Mouse (Mus musculus) kidney, embryonic 14.5 days (tissue): ENCODE results near the gene Shisa8. TPM values are rescaled to one million over a fixed set of nuclear protein-coding genes. Genes with fewer than 3 reads are reported as not detected.

Experiments
- ATAC-seq: fragments of 200-750 bp; cut with Nextera tagmentation; 2 replicates; pipeline ENCODE4 v1.8.0; 2017; ENCODE audit warnings: moderate number of reproducible peaks, mild to moderate bottlenecking, moderate TSS enrichment, moderate library complexity; ENCODE audit not compliant: low FRiP score, low TSS enrichment
- H3K27ac ChIP-seq: fragments of 300-500 bp; sonication (generic); 2 replicates; pipeline ENCODE4 v1.5.1; 2014; ENCODE audit warnings: low read depth, mild to moderate bottlenecking, low read length, moderate library complexity, mixed read lengths
- H3K27me3 ChIP-seq: fragments of 300-500 bp; sonication (generic); 2 replicates; pipeline ENCODE4 v1.6.1; 2014; ENCODE audit warnings: mild to moderate bottlenecking, low read length; ENCODE audit not compliant: control insufficient read depth, insufficient read depth
- H3K36me3 ChIP-seq: fragments of 300-500 bp; sonication (generic); 2 replicates; pipeline ENCODE4 v1.6.1; 2014; ENCODE audit warnings: low read length, mixed read lengths; ENCODE audit not compliant: control insufficient read depth, insufficient read depth
- H3K4me1 ChIP-seq: fragments of 300-500 bp; sonication (generic); 2 replicates; pipeline ENCODE4 v1.6.1; 2014; ENCODE audit warnings: low read length, mixed read lengths; ENCODE audit not compliant: control insufficient read depth, insufficient read depth
- H3K4me2 ChIP-seq: fragments of 300-500 bp; sonication (generic); replicated peaks from 2 replicates; pipeline ENCODE4 v1.6.1; 2014; ENCODE audit warnings: low read depth, mild to moderate bottlenecking, low read length
- H3K4me3 ChIP-seq: fragments of 300-500 bp; sonication (generic); 2 replicates; pipeline ENCODE4 v1.5.1; 2014; ENCODE audit warnings: mild to moderate bottlenecking, low read length
- H3K9ac ChIP-seq: fragments of 300-500 bp; sonication (generic); 2 replicates; pipeline ENCODE4 v1.6.1; 2014; ENCODE audit warnings: low read depth, mild to moderate bottlenecking, low read length, moderate library complexity
- H3K9me3 ChIP-seq: fragments of 300-500 bp; sonication (generic); 2 replicates; pipeline ENCODE4 v1.6.1; 2016; ENCODE audit warnings: low read length; ENCODE audit not compliant: control insufficient read depth
- WGBS: fragments of 180-500 bp; shearing (Covaris S2); extraction: QIAGEN DNeasy Blood & Tissue Kit; methylation state at CpG from one replicate; pipeline ENCODE4 v1.1.7; 2014; 5-methylcytosine and 5-hydroxymethylcytosine counted together
- polyA plus RNA-seq: library from polyadenylated mRNA; unstranded; fragments of >200 nt; fragmentation: Nextera tagmentation; extraction: Ambion mirVana; gene quantifications from 2 replicates; pipeline ENCODE4 v1.2.1, GENCODE M21; 2014

Gene Shisa8
- polyA plus RNA-seq, 1 experiment from 2014 or later = 0.80 TPM

DNA sequence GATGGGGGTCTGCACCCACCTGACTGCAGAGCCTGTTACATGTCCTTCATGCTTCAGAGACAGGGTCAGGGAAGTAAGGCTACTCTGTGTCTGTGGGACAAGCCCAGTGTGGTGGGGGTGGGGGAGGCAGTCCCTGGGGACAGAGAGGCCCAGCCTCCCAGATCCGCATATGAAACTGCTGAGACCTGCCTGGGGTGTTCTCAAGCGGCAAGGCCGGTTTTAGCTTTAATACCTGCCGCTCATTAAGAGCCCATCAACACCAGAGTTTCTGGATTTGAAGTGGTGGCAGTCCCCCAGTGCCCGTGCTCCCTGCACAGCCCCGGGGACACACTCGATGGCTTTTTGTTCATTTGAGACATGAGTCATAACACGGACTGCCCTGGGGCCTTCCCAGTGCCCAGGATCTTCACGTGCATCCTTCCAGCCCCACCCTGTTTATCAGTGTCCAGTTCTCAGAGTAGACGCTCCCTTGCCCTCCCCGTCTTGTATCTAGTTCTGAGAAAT, 17.0 kb upstream of the Shisa8 start:
- no peaks in the 10 kb centered on the region for H3K9me3 ChIP-seq
- 35% methylated on average over 11 of the region's 11 CpGs for WGBS
- no peaks in the 10 kb centered on the region; the same call in 1 of the 2 replicates for H3K27me3 ChIP-seq
- H3K4me3 ChIP-seq = no peak overlapping the region
- no peak overlapping the region for H3K27ac ChIP-seq
- no peak overlapping the region; the same call in 1 of the 2 replicates for H3K9ac ChIP-seq
- no peak overlapping the region for H3K4me2 ChIP-seq
- 0 out of 2 replicates have a peak, but pooled peaks cover 14% of the 10 kb centered on the region for H3K4me1 ChIP-seq
- peak; percentile 21; the same call in 1 of the 2 replicates for ATAC-seq
- H3K36me3 ChIP-seq = no peaks in the 10 kb centered on the region; the same call in 1 of the 2 replicates

DNA sequence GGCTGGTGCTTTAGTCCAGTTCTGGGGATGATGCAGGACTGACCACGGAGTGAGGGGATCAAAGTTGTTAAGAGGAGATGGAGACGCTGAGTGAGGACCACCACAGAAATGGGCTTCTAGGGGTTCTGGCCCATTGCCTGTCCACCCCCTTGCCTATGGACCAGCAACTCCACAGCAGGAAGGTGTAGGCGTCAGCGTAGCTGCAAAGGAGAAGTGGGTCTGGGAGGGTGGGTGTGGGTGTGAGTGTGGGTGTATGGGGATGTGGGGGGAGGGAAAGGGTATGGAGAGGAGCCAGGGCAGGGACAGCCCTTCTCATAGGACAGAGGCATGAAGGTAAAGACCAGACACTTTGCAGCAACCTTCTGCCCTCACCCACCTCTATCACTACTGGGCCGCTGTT, 13.2 kb upstream of the Shisa8 start:
- Histone ChIP-seq H3K27ac (no peak overlapping the region), H3K9ac (no peak overlapping the region), H3K4me1 (peaks cover 15% of the 10 kb centered on the region; the same call in 1 of the 2 replicates), H3K4me2 (no peak overlapping the region), H3K27me3 (peaks cover 18% of the 10 kb centered on the region), H3K4me3 (no peak overlapping the region), H3K9me3 (no peaks in the 10 kb centered on the region), H3K36me3 (no peaks in the 10 kb centered on the region)
- WGBS = 88% methylated on average over 5 of the region's 5 CpGs
- ATAC-seq = no peak

DNA sequence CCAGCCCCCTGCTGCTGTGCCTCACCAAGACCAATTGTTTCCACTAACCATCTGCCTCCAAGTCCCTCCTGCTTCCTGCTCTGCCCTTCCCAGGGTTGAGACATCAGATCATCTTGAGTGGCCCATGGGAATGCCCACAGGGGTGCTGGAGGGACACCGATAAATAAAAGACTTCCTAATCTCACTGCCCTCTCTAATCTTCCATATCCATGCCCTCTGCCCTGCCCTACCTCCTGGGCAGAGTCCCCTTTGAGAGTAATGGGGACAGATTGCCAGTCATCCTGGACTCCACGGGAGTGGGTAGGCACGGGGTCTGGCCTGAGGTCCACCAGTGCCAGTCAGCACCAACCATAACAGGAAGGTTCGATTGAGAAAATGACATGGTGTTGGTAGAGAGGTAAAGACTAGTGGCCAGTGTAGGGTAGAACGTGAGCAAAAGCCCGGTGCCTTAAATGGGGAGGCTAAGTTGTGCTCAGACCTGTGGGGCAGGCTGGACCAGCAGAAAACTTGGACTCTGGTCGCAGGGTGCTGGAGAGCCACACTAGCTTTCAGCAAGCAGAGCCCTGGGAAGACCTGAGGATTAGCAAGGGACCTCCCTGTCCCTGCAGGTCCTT, 12.1 kb upstream of the Shisa8 start:
- no peak overlapping the region for H3K27ac ChIP-seq
- 36% methylated on average over 7 of the region's 7 CpGs for WGBS
- peak overlapping the region; percentile 55 for H3K4me2 ChIP-seq
- no peaks in the 10 kb centered on the region for H3K9me3 ChIP-seq
- H3K4me1 ChIP-seq = peaks cover 12% of the 10 kb centered on the region; the same call in 1 of the 2 replicates
- H3K27me3 ChIP-seq = peaks cover 18% of the 10 kb centered on the region
- H3K9ac ChIP-seq = no peak overlapping the region
- ATAC-seq = 0 out of 2 replicates have a peak, but pooled peaks have one; percentile 29
- H3K36me3 ChIP-seq = no peaks in the 10 kb centered on the region
- H3K4me3 ChIP-seq = peak overlapping the region; percentile 30; the same call in 1 of the 2 replicates

DNA sequence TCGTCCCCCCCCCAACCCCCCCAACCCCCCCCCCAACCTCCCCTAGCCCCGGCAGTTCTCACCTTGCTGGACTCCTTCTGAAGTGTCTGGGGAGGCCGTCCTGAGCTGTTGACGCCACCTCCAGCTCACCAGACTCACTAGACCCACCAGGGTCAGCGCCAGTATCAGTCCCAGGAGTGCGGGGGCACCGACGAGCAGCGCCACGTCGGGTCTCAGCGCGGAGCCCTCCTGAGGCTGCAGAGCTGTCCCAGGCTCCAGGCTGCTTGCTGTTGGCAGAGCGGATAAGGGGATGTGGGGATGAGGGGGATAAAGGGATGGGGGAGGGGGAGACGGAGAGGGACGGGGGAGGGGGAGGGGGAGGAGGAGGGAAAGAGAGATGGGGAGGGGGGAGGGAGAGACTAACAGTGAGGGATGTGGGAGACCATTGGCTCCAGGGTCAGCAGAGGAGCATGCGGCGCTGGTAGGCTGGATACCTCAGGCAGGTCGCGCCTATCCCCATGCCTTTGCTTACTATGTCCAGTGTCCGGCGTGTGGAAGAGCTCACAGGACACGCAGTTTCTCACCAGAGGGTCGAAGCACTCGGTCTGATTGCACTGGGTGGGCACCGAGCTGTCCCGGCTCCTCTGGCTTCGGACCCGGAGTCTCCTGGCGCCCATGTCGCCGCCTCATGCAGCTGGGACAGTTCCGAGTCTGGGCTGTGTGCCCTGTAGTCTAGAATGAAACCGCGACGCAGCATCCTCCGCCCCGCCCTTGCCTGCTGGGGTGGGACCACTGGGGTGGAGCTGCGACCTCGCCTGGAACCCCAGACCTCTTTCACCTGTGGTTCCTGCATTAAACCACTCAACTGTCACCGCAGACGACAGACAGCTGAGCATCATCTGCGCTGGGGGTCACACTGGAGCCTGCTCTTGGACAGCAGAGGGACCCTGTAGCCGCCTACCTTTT, 11.3 kb upstream of the Shisa8 start, which contains the start of gene Tnfrsf13c:
Tnfrsf13c (minus strand) TSS at position 713 of the 945 bp plus-strand sequence.
- WGBS = 2% methylated on average over 43 of the region's 44 CpGs
- H3K4me1 ChIP-seq = peaks cover 8% of the 10 kb centered on the region; the same call in 1 of the 2 replicates
- peak; percentile 28; the same call in 1 of the 2 replicates for ATAC-seq
- no peaks in the 10 kb centered on the region for H3K36me3 ChIP-seq
- H3K27me3 ChIP-seq = peaks cover 18% of the 10 kb centered on the region
- H3K27ac ChIP-seq = no peak within 1 kb of the TSS
- H3K4me2 ChIP-seq = peak within 1 kb of the TSS; percentile 55
- 0 out of 2 replicates have a peak within 1 kb of the TSS, but pooled peaks have one; percentile 12 for H3K9ac ChIP-seq
- peak within 1 kb of the TSS; percentile 30 for H3K4me3 ChIP-seq
- no peaks in the 10 kb centered on the region for H3K9me3 ChIP-seq

DNA sequence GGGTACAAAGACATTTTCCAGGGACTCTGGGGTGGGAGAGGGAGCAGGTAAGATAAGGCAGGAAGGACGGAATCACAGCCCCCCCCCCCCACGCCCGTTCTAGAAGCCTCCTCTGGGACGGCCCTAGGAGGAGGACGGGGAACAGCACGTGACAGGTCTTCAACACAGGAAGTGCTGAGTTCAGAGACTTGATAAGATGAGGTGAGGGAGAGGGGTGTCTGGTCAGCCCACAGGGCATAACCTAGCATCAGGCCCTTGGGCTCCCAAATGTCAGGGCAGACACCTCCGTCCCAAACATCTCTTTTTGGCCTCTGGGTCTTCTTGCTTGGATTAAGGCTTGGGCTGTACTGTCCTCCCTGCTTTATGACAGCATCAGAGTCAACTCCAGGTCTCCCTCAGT, 10.6 kb upstream of the Shisa8 start:
- ATAC-seq = no peak
- no peak overlapping the region for H3K9ac ChIP-seq
- no peak overlapping the region for H3K27ac ChIP-seq
- H3K9me3 ChIP-seq = no peaks in the 10 kb centered on the region
- peaks cover 18% of the 10 kb centered on the region for H3K27me3 ChIP-seq
- 38% methylated on average over 6 of the region's 7 CpGs for WGBS
- H3K36me3 ChIP-seq = no peaks in the 10 kb centered on the region
- H3K4me1 ChIP-seq = peaks cover 8% of the 10 kb centered on the region; the same call in 1 of the 2 replicates
- H3K4me3 ChIP-seq = no peak overlapping the region
- H3K4me2 ChIP-seq = no peak overlapping the region

DNA sequence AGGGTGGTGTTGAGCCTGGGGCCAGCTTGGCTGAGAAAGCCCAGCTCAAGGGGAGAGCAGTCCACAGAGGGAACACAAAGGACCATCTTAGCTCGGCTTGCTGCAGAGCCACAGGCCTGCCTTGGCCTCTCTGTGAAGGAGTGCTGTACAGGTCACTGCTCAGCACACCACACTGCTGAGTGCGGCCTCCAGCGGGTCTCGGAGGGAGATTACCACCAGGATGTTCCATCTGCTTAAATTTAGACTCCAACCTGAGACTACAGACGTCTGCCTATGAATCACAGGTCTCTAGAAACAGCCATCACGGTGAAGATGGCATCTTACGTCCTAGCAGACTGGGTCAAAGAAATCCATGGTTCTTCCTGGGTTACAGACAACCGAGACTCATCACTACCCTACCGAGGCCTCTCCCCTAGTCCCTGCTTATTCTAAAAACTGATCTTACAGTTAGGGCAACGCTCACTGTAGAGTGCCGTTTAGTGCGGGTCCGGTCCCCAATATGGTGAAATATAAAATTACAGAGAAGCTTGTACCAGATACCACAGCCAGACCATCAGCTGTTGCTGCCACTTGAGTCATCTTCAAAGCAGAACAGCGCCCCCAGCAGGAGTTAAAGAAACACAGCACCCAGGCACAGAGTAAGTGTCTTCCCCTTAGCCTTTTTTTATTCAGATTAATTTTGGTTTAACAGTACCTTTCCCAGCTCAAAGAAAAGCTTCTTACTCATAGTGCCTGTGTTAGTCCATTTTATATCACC, 8.7 kb upstream of the Shisa8 start:
- no peak for ATAC-seq
- no peaks in the 10 kb centered on the region for H3K36me3 ChIP-seq
- no peak overlapping the region for H3K27ac ChIP-seq
- no peak overlapping the region for H3K9ac ChIP-seq
- no peaks in the 10 kb centered on the region for H3K9me3 ChIP-seq
- 65% methylated on average over 14 of the region's 14 CpGs for WGBS
- no peak overlapping the region for H3K4me3 ChIP-seq
- H3K27me3 ChIP-seq = peaks cover 29% of the 10 kb centered on the region
- H3K4me2 ChIP-seq = no peak overlapping the region
- peaks cover 8% of the 10 kb centered on the region; the same call in 1 of the 2 replicates for H3K4me1 ChIP-seq

DNA sequence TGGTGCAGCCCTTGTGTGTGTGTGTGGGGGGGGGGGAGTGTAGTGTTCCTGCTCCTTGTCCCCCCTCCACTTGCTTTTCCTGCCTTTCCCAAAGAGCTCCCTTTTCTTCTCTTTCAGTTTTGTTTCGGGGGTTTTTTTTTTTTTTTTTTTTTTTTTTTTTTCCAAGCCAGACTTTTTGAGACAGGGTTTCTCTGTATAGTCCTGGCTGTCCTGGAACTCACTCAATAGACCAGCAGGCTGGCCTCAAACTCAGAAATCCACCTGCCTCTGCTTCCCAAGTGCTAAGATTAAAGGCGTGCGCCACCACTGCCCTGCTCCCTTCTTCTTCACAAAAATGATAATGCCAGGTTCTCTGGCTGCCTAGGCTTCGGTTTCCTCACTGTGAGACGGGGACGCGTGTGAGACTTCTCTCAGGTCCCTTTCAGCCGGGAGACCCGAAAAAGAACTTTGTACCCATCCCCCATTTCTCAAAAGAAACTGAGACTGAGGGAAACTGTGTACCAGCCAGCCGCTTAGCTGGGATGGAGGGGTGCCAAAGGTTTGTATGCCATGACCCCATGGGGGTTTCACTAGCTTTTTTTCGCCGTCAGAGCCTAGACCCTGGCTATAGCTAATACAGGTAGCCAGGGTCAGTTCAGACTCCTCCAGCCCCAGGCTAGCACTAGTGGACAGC, 7.5 kb upstream of the Shisa8 start:
- H3K27me3 ChIP-seq = peaks cover 40% of the 10 kb centered on the region
- H3K4me2 ChIP-seq = no peak overlapping the region
- WGBS = 76% methylated on average over 11 of the region's 12 CpGs
- no peak overlapping the region for H3K9ac ChIP-seq
- no peaks in the 10 kb centered on the region for H3K9me3 ChIP-seq
- no peaks in the 10 kb centered on the region for H3K36me3 ChIP-seq
- no peak overlapping the region for H3K4me3 ChIP-seq
- H3K27ac ChIP-seq = no peak overlapping the region
- peaks cover 8% of the 10 kb centered on the region; the same call in 1 of the 2 replicates for H3K4me1 ChIP-seq
- no peak for ATAC-seq
